Mouse (Mus musculus) neutrophil, adult 59 days (primary cell): ENCODE data around the gene Cryba4. TPM values are rescaled to one million over a fixed set of nuclear protein-coding genes. Genes with fewer than 3 reads are reported as not detected.

Experiments
- total RNA-seq, 2 experiments: library from RNA; stranded (reverse); gene quantifications; 1 replicate in 1 of 2; 2 replicates in 1 of 2; pipeline ENCODE4 v1.2.4; 2023

Cryba4 gene
- 1 to 10 TPM; 3.0 to 3.6 TPM for total RNA-seq

GRCm38 (mm10) chr5:112252400-112252799 lies at the start of gene Cryba4:
TSS of gene Cryba4 (minus strand) at chr5:112252518.

GRCm38 (mm10) chr5:112276267-112276873 lies 24.1 kb upstream of the Cryba4 start, which contains the start of gene Tpst2:
TSS of gene Tpst2 (plus strand) at chr5:112276691.

GRCm38 (mm10) chr5:112255426-112255825 lies 3.1 kb upstream of the Cryba4 start, which contains the start of gene Crybb1:
TSS of gene Crybb1 (plus strand) at chr5:112255815.

Other genes starting within 250 kb of the Cryba4 start
- gene Crybb1, start 3.3 kb upstream of the Cryba4 start, total RNA-seq: 1 to 10 TPM in 1 of 2 experiments, under 1 TPM in 1; 0.56 to 1.0 TPM
- gene Tpst2, start 24.2 kb upstream of the Cryba4 start, total RNA-seq: 10 to 100 TPM; 79.9 to 92.5 TPM
- 10 to 100 TPM; 88.4 to 89.3 TPM for gene Tfip11, start 73.8 kb upstream of the Cryba4 start, total RNA-seq
- gene Srrd, start 90.5 kb upstream of the Cryba4 start, total RNA-seq: 10 to 100 TPM; 20.2 to 27.4 TPM
- 10 to 100 TPM; 18.7 to 19.8 TPM for gene Hps4, start 90.6 kb upstream of the Cryba4 start, total RNA-seq
- not detected for gene Gm6583, start 103.5 kb upstream of the Cryba4 start, total RNA-seq
- not detected for gene Asphd2, start 142.3 kb upstream of the Cryba4 start, total RNA-seq
- not detected for gene Gm6588, start 196.9 kb upstream of the Cryba4 start, total RNA-seq